Comparison of ENCODE assay signal across 9 mouse cellular contexts in genomic region chr9:31400441-31400840, GRCm38 (mm10). TPM values are rescaled to one million over a fixed set of nuclear protein-coding genes. Genes with fewer than 3 reads are reported as not detected.
DNase-seq lines count a peak whose midpoint lies in the region; ATAC-seq and TF ChIP-seq lines count a peak whose summit lies in the region.
"Had no signal": no experiment of that assay in that cellular context is flagged by ENCODE, and none has a peak within 500 bp of the region (broad histone marks: within the 10 kb centered on the region; RNA-seq: fewer than 3 reads in every experiment).

No protein-coding gene starts in this region.

- 0 out of 2 replicates have a peak, but pooled peaks have one; percentile 24 for TF ChIP-seq EP300 in heart, adult 2 months (IDR thresholded peaks at IDR 0.05; ENCODE audit: insufficient read depth, low read depth, low read length)
- TF ChIP-seq EP300 in CH12.LX (IDR thresholded peaks at IDR 0.05; ENCODE audit: low read length), result no peak
- no peak for TF ChIP-seq EP300 in stomach, postnatal 0 days (optimal IDR thresholded peaks at IDR 0.05)

- H3K4me3 ChIP-seq in heart, adult 2 months, result no peak overlapping the region
- H3K4me3 ChIP-seq in heart, embryonic 10.5 days, result no peak overlapping the region
- no peak overlapping the region for H3K4me3 ChIP-seq in CH12.LX (replicated peaks in 1 of 3; ENCODE audit: low read depth in 2 of 3, low read length in 2 of 3, poor library complexity in 1 of 3)
- no peak overlapping the region for H3K4me3 ChIP-seq in stomach, postnatal 0 days (ENCODE audit: low read depth, low read length)
- H3K4me3 ChIP-seq: embryonic facial prominence, embryonic 12.5 days had no signal

- H3K27ac ChIP-seq in heart, adult 2 months, result no peak overlapping the region
- no peak overlapping the region for H3K27ac ChIP-seq in heart, embryonic 10.5 days
- H3K27ac ChIP-seq in CH12.LX (ENCODE audit: insufficient read depth, low read depth), result no peak overlapping the region
- H3K27ac ChIP-seq in stomach, postnatal 0 days (replicated peaks), result no peak overlapping the region
- H3K27ac ChIP-seq: embryonic facial prominence, embryonic 12.5 days had no signal

- H3K27me3 ChIP-seq in heart, adult 2 months (ENCODE audit: control insufficient read depth, insufficient read depth, low read length), result no peaks in the 10 kb centered on the region
- no peaks in the 10 kb centered on the region for H3K27me3 ChIP-seq in heart, embryonic 10.5 days (ENCODE audit: insufficient read depth, poor library complexity, severe bottlenecking)
- no peaks in the 10 kb centered on the region for H3K27me3 ChIP-seq in CH12.LX (replicated peaks)
- H3K27me3 ChIP-seq in stomach, postnatal 0 days (ENCODE audit: control insufficient read depth, insufficient read depth, low read length), result no peaks in the 10 kb centered on the region
- H3K27me3 ChIP-seq: embryonic facial prominence, embryonic 12.5 days had no signal

- no peak for TF ChIP-seq POLR2A in heart, adult 2 months (IDR thresholded peaks at IDR 0.05; ENCODE audit: insufficient read depth, low read depth, low read length)
- no peak for TF ChIP-seq POLR2A in CH12.LX (IDR thresholded peaks at IDR 0.05; ENCODE audit: low read depth, low read length)

- no peaks in the 10 kb centered on the region for H3K4me1 ChIP-seq in heart, adult 2 months (ENCODE audit: control insufficient read depth, insufficient read depth, low read length)
- no peaks in the 10 kb centered on the region for H3K4me1 ChIP-seq in heart, embryonic 10.5 days
- no peaks in the 10 kb centered on the region for H3K4me1 ChIP-seq in CH12.LX (ENCODE audit: control insufficient read depth in 1 of 2, insufficient read depth in 2 of 2)
- H3K4me1 ChIP-seq in stomach, postnatal 0 days (replicated peaks; ENCODE audit: control insufficient read depth, insufficient read depth), result no peaks in the 10 kb centered on the region
- H3K4me1 ChIP-seq: embryonic facial prominence, embryonic 12.5 days had no signal

- intact Hi-C loops in heart, adult 2 months (cut with DNase I), result loop anchor here (5.0 to 10.0 kb wide), 2 partner anchors 144 to 248 kb away; no protein-coding TSS in a partner anchor

- peak; percentile 92 for TF ChIP-seq CTCF in heart, adult 2 months (IDR thresholded peaks at IDR 0.05)
- peak; percentile 75 to 76 for TF ChIP-seq CTCF in CH12.LX (conservative IDR thresholded peaks at IDR 0.05 in 1 of 2, IDR thresholded peaks at IDR 0.05 in 1 of 2; ENCODE audit: low read depth in 2 of 2, low read length in 2 of 2)
- TF ChIP-seq CTCF in stomach, postnatal 0 days (IDR thresholded peaks at IDR 0.05; ENCODE audit: low read depth), result peak; percentile 86

- H3K4me2 ChIP-seq in CH12.LX (ENCODE audit: insufficient read depth, low read depth, poor library complexity, severe bottlenecking), result no peak overlapping the region
- H3K4me2 ChIP-seq in stomach, postnatal 0 days (replicated peaks; ENCODE audit: low read depth), result no peak overlapping the region
- H3K4me2 ChIP-seq: embryonic facial prominence, embryonic 12.5 days had no signal

- peak; percentile 41 to 80 for DNase-seq in heart, adult 2 months
- no peak for DNase-seq in heart, embryonic 10.5 days (ENCODE audit: low spot score)
- DNase-seq in CH12.LX (ENCODE audit: extremely low read depth), result peak; percentile 58
- DNase-seq in c-Kit-positive CD71-negative TER-119-negative erythroid progenitor cells, embryonic 14.5 days (ENCODE audit: low read depth), result peak; percentile 51
- DNase-seq in frontal cortex, postnatal 36 days (ENCODE audit: low spot score in 2 of 2), result peak; percentile 72
- peak; percentile 50 to 56 for DNase-seq in layer of hippocampus, postnatal 36 days
- DNase-seq in mesoderm, embryonic 11.5 days (ENCODE audit: low read depth, low spot score), result peak; percentile 69
- DNase-seq in stomach, postnatal 0 days (ENCODE audit: low spot score), result peak; percentile 85

- H3K9ac ChIP-seq in heart, adult 2 months (ENCODE audit: low read depth, low read length), result no peak overlapping the region
- no peak overlapping the region for H3K9ac ChIP-seq in CH12.LX (ENCODE audit: insufficient read depth, low read depth)
- no peak overlapping the region for H3K9ac ChIP-seq in stomach, postnatal 0 days (ENCODE audit: low read length)
- H3K9ac ChIP-seq: embryonic facial prominence, embryonic 12.5 days had no signal

- H3K9me3 ChIP-seq in heart, embryonic 10.5 days, result no peaks in the 10 kb centered on the region
- no peaks in the 10 kb centered on the region for H3K9me3 ChIP-seq in CH12.LX (replicated peaks; ENCODE audit: low read length)
- H3K9me3 ChIP-seq in stomach, postnatal 0 days (ENCODE audit: control insufficient read depth, low read length), result no peaks in the 10 kb centered on the region
- H3K9me3 ChIP-seq: embryonic facial prominence, embryonic 12.5 days had no signal

- dilution Hi-C loops in CH12.LX (cut with MboI; ENCODE audit: extremely low pct_ligation_motif_present, extremely low pct_unique_long_range_greater_than_20kb, low sequenced_read_pairs), result no loop called here

- H3K36me3 ChIP-seq in heart, adult 2 months (ENCODE audit: control insufficient read depth, insufficient read depth, low read length), result no peaks in the 10 kb centered on the region
- H3K36me3 ChIP-seq in heart, embryonic 10.5 days, result peaks cover 97% of the 10 kb centered on the region
- H3K36me3 ChIP-seq in CH12.LX (replicated peaks in 1 of 2; ENCODE audit: control insufficient read depth in 1 of 2, insufficient read depth in 1 of 2, low read length in 1 of 2), result peaks cover 83 to 96% of the 10 kb centered on the region in 2 experiments
- H3K36me3 ChIP-seq in stomach, postnatal 0 days (ENCODE audit: control insufficient read depth, insufficient read depth, low read length), result peaks cover 47% of the 10 kb centered on the region

- TF ChIP-seq RAD21 in CH12.LX (IDR thresholded peaks at IDR 0.05; ENCODE audit: low read depth, low read length), result peak; percentile 59

- no peak for ATAC-seq in stomach, postnatal 0 days (ENCODE audit: low FRiP score, low TSS enrichment)

- in situ Hi-C loops in CH12.LX (cut with MboI; ENCODE audit: low pct_ligation_motif_present, low pct_unique_long_range_greater_than_20kb, low sequenced_read_pairs), result loop anchor here (10.0 kb wide), 1 partner anchor 154 kb away; no protein-coding TSS in a partner anchor

- no peaks in the 10 kb centered on the region for H3K79me2 ChIP-seq in heart, adult 2 months (replicated peaks; ENCODE audit: control insufficient read depth, insufficient read depth, low read length)
- no peaks in the 10 kb centered on the region for H3K79me2 ChIP-seq in CH12.LX (replicated peaks; ENCODE audit: control insufficient read depth, extremely low read depth, insufficient read depth, poor library complexity, severe bottlenecking)

- 39% methylated on average over 4 of the region's 4 CpGs for WGBS in heart, adult 2 months
- 47% methylated on average over 4 of the region's 4 CpGs for WGBS in heart, embryonic 10.5 days
- 38% methylated on average over 4 of the region's 4 CpGs for WGBS in stomach, postnatal 0 days

TF ChIP-seq in CH12.LX, 34 proteins besides CTCF, POLR2A, EP300 and RAD21:
- TF ChIP-seq KAT2A (IDR thresholded peaks at IDR 0.05; ENCODE audit: insufficient replicate concordance, low read length) (no peak), SMC3 (IDR thresholded peaks at IDR 0.05; ENCODE audit: low read depth, low read length) (peak; percentile 47)
TF ChIP-seq in CH12.LX: peak in this region for 1.

RNA-seq across cellular contexts. Expression of gene Nfrkb, which starts 14.4 kb away (rescaled TPM):
- total RNA-seq in heart, adult 2 months (2021), result 1 to 10 TPM; 8.9 to 9.1 TPM
- 9.9 and 12.5 TPM in 2 replicates for polyA plus RNA-seq in heart, adult 2 months (2012; rRNA removed)
- polyA plus RNA-seq in heart, embryonic 10.5 days (2016; fragmentation: Nextera tagmentation; extraction: Ambion mirVana), result 15.2 and 16.1 TPM in 2 replicates
- 15.6 and 17.0 TPM in 2 replicates for total RNA-seq in CH12.LX (2012; rRNA removed)
- 15.2 and 15.5 TPM in 2 replicates for total RNA-seq in CH12.LX (2014; rRNA removed)
- polyA plus RNA-seq in CH12.LX (2012; ENCODE audit: insufficient read length, low read depth), result 20.1 and 22.0 TPM in 2 replicates
- total RNA-seq in layer of hippocampus, postnatal 36 days (2021), result 10 to 100 TPM; 30.6 to 34.8 TPM
- polyA plus RNA-seq in stomach, postnatal 0 days (2015; fragmentation: Nextera tagmentation; extraction: Ambion mirVana), result 8.7 and 9.0 TPM in 2 replicates
